Mouse (Mus musculus) adrenal gland, postnatal 25 days (tissue): ENCODE data around the gene Olfr1324. TPM values are rescaled to one million over a fixed set of nuclear protein-coding genes. Genes with fewer than 3 reads are reported as not detected.
"Not testable (repeated sequence)": the region's sequence is repeated elsewhere in the genome, so short reads cannot be mapped to it uniquely, and the experiment has no call there.

ENCODE experiments used
- DNase-seq: peaks from one replicate; pipeline ENCODE4 v3.0.0; 2021; ENCODE audit warnings: mixed read lengths
- long read RNA-seq: library from polyadenylated mRNA; stranded (forward); transcript quantifications from one replicate; pipeline ENCODE4 v2.0.0, GENCODE M21; 2021
- total RNA-seq: library from RNA; stranded (reverse); gene quantifications from 2 replicates; pipeline ENCODE4 v1.2.3, GENCODE M21; 2021

The Olfr1324 gene
- total RNA-seq = not detected in 2 replicates
- long read RNA-seq = 0 reads

DNA sequence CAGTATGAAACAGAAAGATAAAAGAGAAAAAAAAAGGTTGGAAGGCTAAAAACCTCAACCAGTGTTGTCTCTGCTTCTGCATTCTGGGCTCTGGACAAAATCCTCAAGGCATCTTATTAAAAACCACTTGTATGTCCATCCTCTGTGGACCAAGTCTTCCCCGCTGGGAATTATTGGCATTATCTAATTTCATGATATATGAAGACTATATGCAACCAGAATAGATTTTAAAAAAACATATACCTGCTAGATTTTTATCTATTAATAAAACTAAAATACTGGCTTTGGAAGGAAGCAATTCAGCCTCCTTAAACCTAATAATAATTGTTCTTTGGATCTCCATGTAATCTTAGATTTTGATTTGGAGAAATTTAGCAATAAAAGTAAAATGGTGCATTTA is at the start of gene Olfr1324:
Gene Olfr1324 (minus strand): TSS at position 101 of the 400 bp plus-strand sequence.
- no peak for DNase-seq

DNA sequence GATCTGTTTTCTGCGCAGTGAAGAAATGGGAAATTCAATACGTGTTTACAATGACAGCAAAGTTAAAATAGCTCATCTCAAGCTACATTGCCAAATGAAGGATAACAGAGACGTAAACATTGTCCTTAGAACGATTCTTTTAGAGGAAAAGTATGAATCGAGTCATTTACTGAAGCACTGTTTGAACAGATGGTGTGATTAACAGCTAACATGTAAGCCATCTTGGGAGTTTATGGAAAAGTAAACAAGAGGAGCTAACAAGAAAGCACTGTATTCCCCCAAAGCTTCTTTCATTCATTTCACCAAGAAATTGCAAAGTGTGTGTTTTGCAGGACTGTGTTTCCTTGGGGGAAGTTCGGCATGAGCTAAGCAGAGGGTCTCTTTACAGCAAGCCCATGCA is 42.0 kb upstream of the Olfr1324 start:
- not testable (repeated sequence) for DNase-seq

DNA sequence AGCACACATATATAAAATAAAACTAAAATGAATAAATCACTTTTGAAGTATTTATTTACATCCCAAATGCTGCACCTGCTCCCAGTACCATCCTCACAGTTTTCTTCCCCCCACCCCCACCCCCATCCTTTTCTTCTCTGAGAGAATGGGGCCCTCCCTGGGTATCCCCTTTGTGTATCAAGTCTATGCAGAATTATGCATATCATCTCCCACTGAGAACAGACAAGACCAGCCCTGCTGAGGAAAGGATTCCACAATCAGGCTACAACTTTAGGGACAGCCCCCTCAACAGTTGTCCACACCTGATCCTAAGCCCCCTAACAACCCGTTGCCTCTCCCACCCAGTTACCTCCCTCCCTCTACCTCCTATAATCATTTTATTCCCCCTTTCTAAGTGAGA is 27.8 kb upstream of the Olfr1324 start:
- DNase-seq = no peak

DNA sequence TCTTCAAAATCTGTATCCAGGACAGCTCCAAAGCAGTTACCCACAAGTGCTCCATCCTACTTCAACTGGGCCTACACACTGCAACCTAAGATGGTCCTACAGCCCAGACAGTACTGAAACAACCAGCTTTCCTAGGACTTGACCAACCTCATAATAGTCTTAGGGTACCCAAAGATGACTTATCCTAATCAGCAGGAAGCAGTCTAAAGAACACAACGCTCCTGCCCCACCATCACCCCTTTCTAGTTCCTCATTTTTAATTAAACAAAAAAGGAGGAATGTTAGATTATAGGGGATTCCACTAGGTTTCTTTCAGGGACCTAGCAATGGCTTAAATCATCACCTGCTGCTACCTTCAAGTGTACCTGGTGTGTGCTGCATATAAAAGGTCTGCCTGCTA is 15.1 kb upstream of the Olfr1324 start:
- no peak for DNase-seq

DNA sequence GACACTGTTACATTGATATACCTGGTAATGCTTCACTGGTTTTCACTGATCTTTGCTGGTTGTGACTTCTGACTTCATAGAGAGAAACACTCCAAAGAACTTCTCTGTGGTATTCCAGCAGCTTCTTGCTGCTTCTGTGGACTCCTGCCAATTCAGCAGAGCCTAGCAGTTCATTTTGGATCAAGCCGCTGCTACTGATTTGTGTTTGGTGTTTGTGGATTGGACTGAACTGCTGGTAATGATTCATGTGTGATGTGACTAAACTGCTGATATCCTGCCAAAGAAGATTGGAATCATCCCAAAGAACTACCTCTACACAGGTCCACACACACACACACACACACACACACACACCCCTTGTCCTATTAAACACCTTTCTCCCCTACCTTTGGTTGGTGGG is 14.4 kb upstream of the Olfr1324 start:
- no peak for DNase-seq

DNA sequence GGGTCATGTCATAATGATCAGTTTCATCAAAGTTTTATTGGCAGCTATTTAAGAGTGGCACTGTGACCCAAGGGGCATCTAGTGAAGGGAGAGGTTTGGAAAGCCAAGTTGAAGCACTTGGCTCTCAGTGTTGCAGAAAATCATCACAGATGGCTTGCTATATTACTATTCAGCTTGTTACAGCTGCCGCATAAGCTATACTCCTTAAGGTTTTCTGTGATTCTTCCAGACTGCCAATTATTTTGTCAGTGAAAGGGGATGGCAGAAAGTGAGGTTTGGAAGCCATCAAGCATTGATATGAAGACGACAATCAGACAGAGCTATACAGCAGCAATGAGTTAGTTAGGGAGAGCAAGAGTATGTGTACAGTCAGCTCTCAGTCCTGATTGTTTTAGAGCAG is 4.2 kb upstream of the Olfr1324 start:
- no peak for DNase-seq

DNA sequence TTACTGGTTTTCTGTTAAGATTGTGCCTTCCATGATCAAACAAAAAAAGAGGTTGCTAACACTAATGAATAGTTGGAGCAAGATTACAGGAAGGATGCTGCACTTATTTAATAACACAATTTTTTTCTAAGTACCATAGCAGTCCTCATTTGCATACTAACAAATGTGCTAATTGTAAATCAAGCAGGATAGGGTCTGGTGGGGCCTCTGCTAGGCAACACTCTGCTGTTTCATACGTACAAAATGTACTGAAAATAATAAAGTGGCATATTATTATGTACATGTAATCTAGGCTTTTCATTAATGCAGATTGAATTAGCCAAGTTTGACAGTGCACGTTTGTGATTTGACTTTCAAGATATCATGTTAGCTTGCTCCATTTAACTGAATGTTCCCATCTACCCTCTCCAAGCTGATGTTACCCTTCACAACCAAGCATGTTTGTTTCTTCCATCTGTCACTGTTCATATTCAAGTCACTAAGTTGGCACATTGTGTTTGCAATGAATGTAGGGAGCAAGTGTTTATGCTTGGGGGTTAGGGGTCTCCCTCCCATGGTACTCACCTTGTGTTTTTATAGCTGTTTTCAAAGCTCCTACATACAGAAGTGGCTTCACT is 478 bp downstream of the Olfr1324 start:
- DNase-seq = no peak

DNA sequence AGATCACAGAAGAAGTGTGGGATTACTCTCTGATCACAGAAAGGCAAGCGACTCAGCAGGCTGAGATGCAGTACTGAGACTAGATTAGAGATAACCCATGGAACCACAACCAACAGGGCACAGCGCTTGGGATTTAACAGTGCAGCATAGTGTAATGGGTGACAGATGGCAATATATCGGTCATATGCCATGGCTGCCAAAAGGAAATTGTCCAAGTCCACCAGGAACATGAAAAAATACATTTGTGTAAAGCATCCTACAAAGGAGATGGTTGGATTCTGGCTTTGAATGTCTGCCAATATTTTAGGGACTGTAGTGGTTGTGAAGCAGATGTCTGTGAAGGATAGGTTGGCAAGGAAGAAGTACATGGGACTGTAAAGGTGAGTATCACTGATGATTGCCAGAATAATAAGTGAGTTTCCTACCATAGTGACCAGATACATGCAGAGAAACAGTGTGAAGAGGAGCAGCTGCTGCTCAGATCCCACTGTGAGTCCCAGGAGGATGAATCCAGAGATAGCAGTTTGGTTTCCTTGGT is 2.3 kb downstream of the Olfr1324 start:
- DNase-seq = no peak

DNA sequence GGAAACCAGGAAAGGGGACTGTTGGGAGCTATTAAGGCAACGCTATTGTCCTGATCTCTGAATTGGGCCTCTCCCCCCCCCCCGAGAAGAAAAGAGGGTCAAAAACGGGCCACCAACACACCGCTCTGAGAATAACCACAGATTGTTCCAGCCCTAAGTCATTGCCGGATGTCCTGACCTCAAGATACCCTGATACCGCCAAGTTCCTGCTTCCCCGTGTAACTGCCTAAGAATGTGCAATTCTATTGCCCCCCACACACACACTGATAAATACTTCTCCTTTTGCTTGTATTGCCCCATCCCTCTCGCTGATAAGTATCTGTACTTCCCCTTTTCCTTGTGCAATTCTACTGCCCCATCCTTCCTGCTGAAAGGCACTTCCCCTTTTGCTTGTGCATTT is 17.9 kb downstream of the Olfr1324 start:
- DNase-seq = not testable (repeated sequence)

DNA sequence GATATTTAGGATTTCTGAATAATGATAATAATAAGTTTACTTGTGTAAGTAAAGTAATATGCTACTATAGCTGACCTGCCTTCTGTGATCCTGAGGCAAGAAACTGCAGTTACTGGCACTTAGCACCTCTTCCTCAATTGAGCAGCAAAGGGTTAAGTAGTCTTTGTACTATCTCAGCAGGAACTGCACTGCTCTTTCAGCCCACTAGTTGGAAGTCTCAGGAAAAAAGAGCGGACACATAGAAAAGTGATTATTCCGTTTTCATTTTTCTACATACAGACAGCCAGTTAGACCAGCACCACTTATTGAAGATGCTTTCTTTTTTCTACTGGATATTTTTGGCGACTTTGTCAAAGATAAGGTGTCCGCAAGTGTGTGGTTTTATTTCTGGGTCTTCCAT is 37.7 kb downstream of the Olfr1324 start:
- DNase-seq = not testable (repeated sequence)

DNA sequence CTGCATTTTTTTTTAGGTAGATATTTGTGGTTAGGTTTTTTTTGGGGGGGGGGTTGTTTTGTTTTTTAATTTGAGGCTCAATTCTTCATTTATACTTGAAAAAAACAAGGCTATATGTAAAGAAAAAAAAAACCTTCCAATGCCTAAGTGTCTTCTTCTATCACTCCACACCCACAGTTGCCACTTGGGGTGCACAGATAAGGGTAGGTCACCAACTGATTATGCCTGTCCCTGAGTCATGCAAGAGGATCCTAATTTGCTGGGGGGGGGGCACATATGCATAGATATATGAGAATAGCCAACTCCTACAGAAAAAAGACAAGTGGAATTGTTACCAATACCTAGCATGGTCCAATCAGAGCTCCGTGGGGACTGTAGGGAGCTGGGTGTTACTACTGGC is 53.3 kb downstream of the Olfr1324 start:
- DNase-seq = no peak
